Mouse (Mus musculus): ENCODE data around the gene Hist1h2bc.

DNA sequence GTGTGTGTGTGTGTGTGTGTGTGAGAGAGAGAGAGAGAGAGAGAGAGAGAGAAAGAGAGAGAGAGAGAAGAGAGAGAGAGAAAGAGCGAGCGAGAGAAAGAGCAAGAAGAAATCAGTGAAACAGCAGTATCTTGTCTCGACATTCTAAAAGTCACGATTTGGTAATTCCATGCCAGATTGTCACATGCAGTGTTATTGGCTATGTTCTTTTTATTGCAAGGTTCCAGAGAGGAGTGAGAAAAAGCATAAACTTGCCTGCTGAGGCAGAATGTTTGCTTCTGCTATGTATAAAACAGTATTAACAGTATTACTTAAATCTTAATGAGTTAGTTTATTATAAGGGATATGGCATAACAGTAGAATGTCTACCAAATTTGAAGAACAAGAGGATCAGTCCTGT is 2.0 kb downstream of the Hist1h2bc start:
- TF ChIP-seq POLR2A (IDR thresholded peaks at IDR 0.05; ENCODE audit: borderline replicate concordance, control insufficient read depth, low read depth, low read length) (no peak), CTCF (IDR thresholded peaks at IDR 0.05; ENCODE audit: control insufficient read depth, insufficient read depth, low read length) (no peak)

All from bone marrow, adult 2 months (tissue).